Mouse (Mus musculus) cortical plate, adult 2 months (tissue): ENCODE measurements around the gene Rfxap. TPM values are rescaled to one million over a fixed set of nuclear protein-coding genes. Genes with fewer than 3 reads are reported as not detected.
A peak's percentile ranks its signal among the peaks of the same experiment; 100 is the strongest.
"Not testable (repeated sequence)": the region's sequence is repeated elsewhere in the genome, so short reads cannot be mapped to it uniquely, and the experiment has no call there.

Experiments used
- H3K27ac ChIP-seq: fragments of 200-500 bp; 2 replicates; pipeline ENCODE4 v1.5.1; 2012; ENCODE audit warnings: low read length, control low read depth, inconsistent platforms; ENCODE audit not compliant: insufficient read depth
- H3K4me1 ChIP-seq: fragments of 200-500 bp; 2 replicates; pipeline ENCODE4 v1.6.1; 2011; ENCODE audit warnings: low read length; ENCODE audit not compliant: control insufficient read depth, insufficient read depth
- H3K4me3 ChIP-seq: fragments of 200-500 bp; 2 replicates; pipeline ENCODE4 v1.5.1; 2011; ENCODE audit warnings: mild to moderate bottlenecking, low read length, control low read depth; ENCODE audit not compliant: insufficient read depth
- CTCF ChIP-seq: fragments of 200-500 bp; IDR thresholded peaks from 2 replicates; pipeline ENCODE4 v1.5.1; 2011; ENCODE audit warnings: mild to moderate bottlenecking, control low read depth, low read length; ENCODE audit not compliant: insufficient read depth; ENCODE audit errors: extremely low read depth
- POLR2A ChIP-seq: fragments of 200-500 bp; IDR thresholded peaks from 2 replicates; pipeline ENCODE4 v1.6.1; 2011; ENCODE audit warnings: mild to moderate bottlenecking, low read length, control low read depth; ENCODE audit not compliant: insufficient read depth; ENCODE audit errors: extremely low read depth
- polyA plus RNA-seq: library from polyadenylated mRNA; depleted of rRNA; stranded (reverse); fragments of >200 nt; gene quantifications from 2 replicates; pipeline ENCODE4 v1.2.3, GENCODE M21; 2012

Rfxap gene
- polyA plus RNA-seq, 1 experiment = 48.3 TPM

GRCm38 (mm10) chr3:54769349-54770275 is 38.0 kb downstream of the Rfxap start:
- Histone ChIP-seq H3K4me1 (no peaks in the 10 kb centered on the region), H3K27ac (no peak overlapping the region), H3K4me3 (no peak overlapping the region)
- no peak for TF ChIP-seq POLR2A
- TF ChIP-seq CTCF = no peak

- no peak overlapping the region for H3K4me3 ChIP-seq
- no peak overlapping the region for H3K27ac ChIP-seq
- H3K4me1 ChIP-seq = no peaks in the 10 kb centered on the region
- no peak for TF ChIP-seq POLR2A
- no peak for TF ChIP-seq CTCF
Measured at GRCm38 (mm10) chr3:54768592-54768991, 39.0 kb downstream of the Rfxap start.

DNA sequence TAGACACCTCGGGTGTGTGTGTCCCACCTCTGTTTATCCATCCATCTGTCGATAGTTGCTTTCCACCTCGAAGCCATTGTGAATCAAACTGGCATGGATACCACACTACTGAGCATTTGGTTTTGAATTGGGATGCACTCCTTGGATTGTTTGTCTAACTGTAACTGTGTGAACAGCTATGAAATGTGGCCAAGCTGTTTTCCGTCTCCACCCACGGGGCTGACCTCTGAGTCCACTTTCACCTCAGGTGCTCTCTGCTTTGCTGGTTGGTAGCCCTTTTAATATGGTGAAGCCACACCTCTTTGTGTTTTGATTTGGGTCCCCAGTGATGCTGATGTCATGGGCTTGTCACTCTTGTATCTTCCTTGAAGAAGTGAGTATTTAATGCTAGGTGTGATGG is 40.8 kb downstream of the Rfxap start:
- Histone ChIP-seq H3K27ac (no peak overlapping the region), H3K4me3 (no peak overlapping the region), H3K4me1 (no peaks in the 10 kb centered on the region)
- no peak for TF ChIP-seq POLR2A
- TF ChIP-seq CTCF = no peak

- Histone ChIP-seq H3K4me1 (no peaks in the 10 kb centered on the region), H3K4me3 (no peak overlapping the region), H3K27ac (no peak overlapping the region)
- TF ChIP-seq POLR2A (no peak), CTCF (no peak)
Measured at GRCm38 (mm10) chr3:54766034-54766433, 41.6 kb downstream of the Rfxap start.

GRCm38 (mm10) chr3:54765521-54765920 is 42.1 kb downstream of the Rfxap start:
- not testable (repeated sequence) for H3K4me1 ChIP-seq, H3K27ac ChIP-seq, H3K4me3 ChIP-seq

DNA sequence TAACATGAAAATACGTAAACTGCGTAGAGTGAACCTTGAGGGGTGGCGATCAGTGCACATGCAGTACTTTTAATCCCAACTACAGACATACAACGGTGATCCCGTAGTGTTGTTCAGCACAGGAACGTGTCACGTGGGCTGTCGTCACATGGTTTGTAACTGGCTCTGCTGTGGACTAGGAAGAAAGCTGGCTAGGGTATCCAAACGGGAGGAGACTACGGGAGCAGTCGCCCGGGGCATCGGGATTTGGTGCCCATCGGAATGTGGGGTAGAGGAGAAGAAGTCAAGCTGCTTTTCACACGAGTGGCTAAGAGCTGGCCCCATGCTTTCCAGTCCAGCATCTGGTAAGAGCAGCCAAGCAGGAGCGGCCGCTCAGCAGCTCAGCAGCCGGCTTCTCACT is 43.2 kb downstream of the Rfxap start:
- H3K27ac ChIP-seq = no peak overlapping the region
- no peak for TF ChIP-seq CTCF
- H3K4me1 ChIP-seq = no peaks in the 10 kb centered on the region
- H3K4me3 ChIP-seq = peak overlapping the region; percentile 2; the same call in 1 of the 2 replicates

GRCm38 (mm10) chr3:54761258-54761657 is 46.3 kb downstream of the Rfxap start:
- Histone ChIP-seq H3K4me3 (no peak overlapping the region), H3K27ac (no peak overlapping the region), H3K4me1 (no peaks in the 10 kb centered on the region)
- no peak for TF ChIP-seq POLR2A
- TF ChIP-seq CTCF = no peak

GRCm38 (mm10) chr3:54760321-54761115 is 47.1 kb downstream of the Rfxap start:
- no peaks in the 10 kb centered on the region for H3K4me1 ChIP-seq
- H3K4me3 ChIP-seq = no peak overlapping the region
- no peak overlapping the region for H3K27ac ChIP-seq
- TF ChIP-seq CTCF = no peak
- no peak for TF ChIP-seq POLR2A

GRCm38 (mm10) chr3:54759211-54759610 is 48.4 kb downstream of the Rfxap start:
- no peaks in the 10 kb centered on the region for H3K4me1 ChIP-seq
- H3K4me3 ChIP-seq = no peak overlapping the region
- no peak overlapping the region for H3K27ac ChIP-seq
- TF ChIP-seq POLR2A (no peak), CTCF (no peak)

- Histone ChIP-seq H3K27ac (no peak overlapping the region), H3K4me3 (no peak overlapping the region), H3K4me1 (no peaks in the 10 kb centered on the region)
- TF ChIP-seq POLR2A = no peak
- TF ChIP-seq CTCF = no peak
Measured at GRCm38 (mm10) chr3:54757446-54757845, 50.1 kb downstream of the Rfxap start.
